Mouse (Mus musculus) left cerebral cortex, postnatal 10 days (tissue): ENCODE measurements around the gene Bsx. TPM values are rescaled to one million over a fixed set of nuclear protein-coding genes. Genes with fewer than 3 reads are reported as not detected.

Experiments used
- DNase-seq, 2 experiments: peaks; one replicate each; pipeline ENCODE4 v3.0.0; 2021 to 2022; ENCODE audit warnings: low spot score in 2 of 2, mixed read lengths in 1 of 2; ENCODE audit errors: extremely low spot score in 1 of 2
- intact Hi-C: fragments of 180-260 bp; cut with DNase I; formaldehyde crosslinking; loops from one replicate; pipeline ENCODE4 v1.15.1; 2025
- total RNA-seq, 2 experiments: library from RNA; stranded (reverse); gene quantifications; 2 replicates each; pipeline ENCODE4 v1.2.3; 2021

The Bsx gene
- total RNA-seq, 2 experiments from 2014 or later = not detected

GRCm38 (mm10) chr9:40878291-40878945, 4.5 kb downstream of the Bsx start:
- DNase-seq = no peak
- intact Hi-C loops = no loop called here

GRCm38 (mm10) chr9:40878998-40879397, 5.1 kb downstream of the Bsx start:
- no peak for DNase-seq
- intact Hi-C loops = no loop called here

GRCm38 (mm10) chr9:40885669-40886068, 11.7 kb downstream of the Bsx start:
- intact Hi-C loops = no loop called here
- no peak for DNase-seq

- intact Hi-C loops = no loop called here
- DNase-seq = no peak
These were observed 15.5 kb downstream of the Bsx start for GRCm38 (mm10) chr9:40889389-40889788.

GRCm38 (mm10) chr9:40892456-40892855, 18.5 kb downstream of the Bsx start:
- no peak for DNase-seq
- intact Hi-C loops = no loop called here

- intact Hi-C loops = no loop called here
- DNase-seq = no peak
These were observed 33.5 kb downstream of the Bsx start for GRCm38 (mm10) chr9:40907413-40907812.

GRCm38 (mm10) chr9:40908411-40908810, 34.5 kb downstream of the Bsx start:
- intact Hi-C loops = no loop called here
- no peak for DNase-seq

GRCm38 (mm10) chr9:40908915-40909314, 35.0 kb downstream of the Bsx start:
- DNase-seq = no peak
- intact Hi-C loops = no loop called here

GRCm38 (mm10) chr9:40917871-40918613, 44.1 kb downstream of the Bsx start:
- intact Hi-C loops = no loop called here
- DNase-seq = no peak

GRCm38 (mm10) chr9:40927351-40927980, 53.5 kb downstream of the Bsx start:
- no peak for DNase-seq
- intact Hi-C loops = no loop called here

Other genes starting within 250 kb of the Bsx start
- gene Gm21915, start 203.5 kb upstream of the Bsx start, total RNA-seq = not detected
- 10 to 100 TPM; 50.0 to 59.1 TPM for gene Clmp, start 188.2 kb upstream of the Bsx start, total RNA-seq
- 1,000 to 10,000 TPM; 2,142 to 2,231 TPM for gene Hspa8, start 73.1 kb upstream of the Bsx start, total RNA-seq
- gene Jhy, start 90.0 kb downstream of the Bsx start, total RNA-seq = under 1 TPM; 0.21 to 0.73 TPM
- under 1 TPM in 1 of 2 experiments, not detected in 1; 0.10 TPM for gene Crtam, start 130.5 kb downstream of the Bsx start, total RNA-seq